Mouse (Mus musculus) G1E (cell line): ENCODE measurements around the gene Btnl1.

Experiments
- GATA2 ChIP-seq: IDR thresholded peaks from 2 replicates; pipeline ENCODE4 v1.6.1; 2012; ENCODE audit warnings: low read depth, low read length, inconsistent platforms, borderline replicate concordance
- TAL1 ChIP-seq: conservative IDR thresholded peaks from 2 replicates; pipeline ENCODE4 v1.6.1; 2012; ENCODE audit warnings: low read depth, low read length, inconsistent platforms, mixed read lengths

GRCm38 (mm10) chr17:34345486-34345885 lies 31.4 kb upstream of the Btnl1 start:
- TF ChIP-seq TAL1, result no peak
- no peak for TF ChIP-seq GATA2
